Mouse (Mus musculus): ENCODE results near the gene Ift81.

- TF ChIP-seq CTCF (IDR thresholded peaks at IDR 0.05; ENCODE audit: low read depth, low read length) (no peak), GATA1 (IDR thresholded peaks at IDR 0.05; ENCODE audit: borderline replicate concordance, low read length) (no peak), GATA2 (IDR thresholded peaks at IDR 0.05; ENCODE audit: borderline replicate concordance, low read depth, low read length) (no peak), POLR2AphosphoS5 (IDR thresholded peaks at IDR 0.05; ENCODE audit: insufficient replicate concordance, low read depth, low read length) (no peak)
These were observed 86.6 kb downstream of the Ift81 start for GRCm38 (mm10) chr5:122527761-122528160.

Measured in G1E (cell line).